ENCODE assay signal across 9 mouse cellular contexts in the genomic region with DNA sequence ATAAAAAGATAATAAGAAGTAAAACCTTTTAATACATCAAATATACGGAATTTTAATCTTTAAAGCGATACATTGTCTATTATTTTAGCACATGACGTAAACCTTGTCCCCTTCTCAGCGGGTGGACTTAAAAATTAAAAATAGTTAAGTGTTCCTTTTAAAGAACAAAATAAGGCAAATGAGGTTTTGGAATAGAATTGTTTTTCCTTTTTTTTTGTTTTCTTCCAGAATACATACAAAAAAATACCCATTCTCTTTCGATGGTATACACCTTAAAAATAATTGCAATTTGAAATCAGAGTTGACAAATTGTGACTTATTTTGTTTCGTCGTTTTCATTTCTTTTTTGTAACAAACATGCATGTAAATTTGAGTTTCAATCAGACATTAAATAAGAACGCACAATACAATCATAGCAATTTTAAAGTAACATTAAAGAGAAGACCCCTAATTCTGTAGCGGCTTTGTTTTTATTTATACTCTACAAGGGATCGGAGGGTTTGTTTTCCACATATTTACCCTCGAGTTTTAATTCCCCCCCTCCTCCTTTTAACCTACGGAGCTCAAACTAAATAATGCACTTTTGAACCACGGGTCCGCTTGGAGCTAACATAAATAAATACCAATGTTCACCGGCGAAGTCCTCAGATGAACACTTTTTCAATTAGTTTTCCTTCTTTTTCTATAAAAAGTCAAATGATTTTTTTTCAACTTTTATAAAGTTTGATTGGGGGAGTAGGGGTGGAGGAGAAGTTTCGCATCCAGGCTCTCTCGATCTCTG. TPM values are rescaled to one million over a fixed set of nuclear protein-coding genes. Genes with fewer than 3 reads are reported as not detected.
DNase-seq lines count a peak whose midpoint lies in the region; ATAC-seq and TF ChIP-seq lines count a peak whose summit lies in the region.
"Had no signal": no experiment of that assay in that cellular context is flagged by ENCODE, and none has a peak within 500 bp of the region (broad histone marks: within the 10 kb centered on the region; RNA-seq: fewer than 3 reads in every experiment).

No protein-coding gene starts in this region.

- no peak for DNase-seq in gastrocnemius, adult 2 months
- DNase-seq in gastrocnemius, postnatal 25 days = no peak
- DNase-seq in 3T3-L1 (ENCODE audit: low read depth, low spot score) = peak; percentile 2
- no peak for DNase-seq in heart, postnatal 0 days (ENCODE audit: low spot score)
- DNase-seq in liver, postnatal 0 days = no peak
- DNase-seq in layer of hippocampus, adult 9-10 months (ENCODE audit: low spot score) = no peak
- no peak for DNase-seq in layer of hippocampus, adult 9-11 months

- intact Hi-C loops in gastrocnemius, adult 2 months (cut with DNase I) = loop anchor here (10.0 kb wide), 1 partner anchor 1421 kb away; no protein-coding TSS in a partner anchor

- no peak overlapping the region for H3K9ac ChIP-seq in heart, postnatal 0 days (replicated peaks; ENCODE audit: low read depth, low read length)
- H3K9ac ChIP-seq in liver, postnatal 0 days (replicated peaks) = no peak overlapping the region

- WGBS in heart, postnatal 0 days = 31% methylated on average over 18 of the region's 18 CpGs
- 16% methylated on average over 18 of the region's 18 CpGs for WGBS in liver, postnatal 0 days (ENCODE audit: insufficient replicate concordance)

- no peaks in the 10 kb centered on the region for H3K9me3 ChIP-seq in heart, postnatal 0 days (replicated peaks; ENCODE audit: control insufficient read depth, low read length)
- no peaks in the 10 kb centered on the region for H3K9me3 ChIP-seq in liver, postnatal 0 days (ENCODE audit: low read length)

- peak overlapping the region; percentile 99 for H3K27ac ChIP-seq in gastrocnemius, adult 2 months
- H3K27ac ChIP-seq in heart, postnatal 0 days (ENCODE audit: low read depth) = no peak overlapping the region
- H3K27ac ChIP-seq in liver, postnatal 0 days (ENCODE audit: low read depth) = no peak overlapping the region

- no peak for ATAC-seq in heart, postnatal 0 days (ENCODE audit: insufficient read depth, low read depth)
- no peak for ATAC-seq in liver, postnatal 0 days
- ATAC-seq in inflammation-experienced regulatory T-cells, adult 6 months = no peak
- ATAC-seq: activated CD4-positive, CD25-positive, alpha-beta regulatory T cell, adult 4 months had no signal

- TF ChIP-seq EP300 in heart, postnatal 0 days (IDR thresholded peaks at IDR 0.05; ENCODE audit: low read depth) = no peak
- no peak for TF ChIP-seq EP300 in liver, postnatal 0 days (IDR thresholded peaks at IDR 0.05; ENCODE audit: low read depth)

- H3K4me1 ChIP-seq in heart, postnatal 0 days (ENCODE audit: control insufficient read depth, insufficient read depth) = peaks cover 12% of the 10 kb centered on the region; the same call in 1 of the 2 replicates
- H3K4me1 ChIP-seq in liver, postnatal 0 days (ENCODE audit: insufficient read depth) = peaks cover 19% of the 10 kb centered on the region

- H3K4me2 ChIP-seq in heart, postnatal 0 days (ENCODE audit: low read depth, low read length) = peak overlapping the region; percentile 86
- H3K4me2 ChIP-seq in liver, postnatal 0 days (ENCODE audit: low read depth, low read length) = peak overlapping the region; percentile 64

- H3K36me3 ChIP-seq in heart, postnatal 0 days (replicated peaks; ENCODE audit: control insufficient read depth, insufficient read depth, low read length) = no peaks in the 10 kb centered on the region
- H3K36me3 ChIP-seq in liver, postnatal 0 days (replicated peaks; ENCODE audit: insufficient read depth, low read length) = no peaks in the 10 kb centered on the region

- peak overlapping the region; percentile 76 for H3K4me3 ChIP-seq in gastrocnemius, adult 2 months
- peak overlapping the region; percentile 72 for H3K4me3 ChIP-seq in heart, postnatal 0 days (ENCODE audit: low read depth, low read length)
- H3K4me3 ChIP-seq in liver, postnatal 0 days (ENCODE audit: low read depth, low read length) = peak overlapping the region; percentile 55; the same call in 1 of the 2 replicates

- TF ChIP-seq CTCF in gastrocnemius, adult 2 months (IDR thresholded peaks at IDR 0.05) = no peak
- no peak for TF ChIP-seq CTCF in heart, postnatal 0 days (IDR thresholded peaks at IDR 0.05; ENCODE audit: low read depth)
- no peak for TF ChIP-seq CTCF in liver, postnatal 0 days (IDR thresholded peaks at IDR 0.05; ENCODE audit: low read depth)

- H3K27me3 ChIP-seq in heart, postnatal 0 days (ENCODE audit: control insufficient read depth, insufficient read depth, low read length) = peaks cover 57% of the 10 kb centered on the region
- H3K27me3 ChIP-seq in liver, postnatal 0 days (ENCODE audit: insufficient read depth, low read length) = peaks cover 81% of the 10 kb centered on the region

RNA-seq across cellular contexts. Expression of a gene that starts 5.3 kb away (rescaled TPM):
- total RNA-seq in gastrocnemius, adult 2 months (2021) = 10 to 100 TPM in 1 of 2 experiments, 1 to 10 TPM in 1; 8.1 to 10.7 TPM
- total RNA-seq in gastrocnemius, postnatal 25 days (2021) = 10 to 100 TPM in 1 of 2 experiments, 1 to 10 TPM in 1; 9.1 to 15.6 TPM
- total RNA-seq in heart, postnatal 0 days (2014; rRNA removed; ENCODE audit: low replicate concordance) = 1.8 and 3.5 TPM in 2 replicates
- polyA plus RNA-seq in heart, postnatal 0 days (2015; fragmentation: Nextera tagmentation; extraction: Ambion mirVana) = 0.61 and 0.84 TPM in 2 replicates
- 0.99 and 1.1 TPM in 2 replicates for polyA plus RNA-seq in liver, postnatal 0 days (2015; fragmentation: Nextera tagmentation; extraction: Ambion mirVana)
- not detected for polyA plus RNA-seq in inflammation-experienced regulatory T-cells, adult 6 months (2017; shearing (Covaris generic))
- polyA plus RNA-seq: activated CD4-positive, CD25-positive, alpha-beta regulatory T cell, adult 4 months had no signal

RNA-seq across cellular contexts. Expression of a gene that starts 35.4 kb away (rescaled TPM):
- total RNA-seq in gastrocnemius, adult 2 months (2021) = 1 to 10 TPM; 2.6 to 2.9 TPM
- 1 to 10 TPM; 1.7 to 3.8 TPM for total RNA-seq in gastrocnemius, postnatal 25 days (2021)
- total RNA-seq in heart, postnatal 0 days (2014; rRNA removed; ENCODE audit: low replicate concordance) = 0.38 TPM in 1 of 2 replicates, not detected in the other
- polyA plus RNA-seq in heart, postnatal 0 days (2015; fragmentation: Nextera tagmentation; extraction: Ambion mirVana) = 0.54 and 0.82 TPM in 2 replicates
- polyA plus RNA-seq in liver, postnatal 0 days (2015; fragmentation: Nextera tagmentation; extraction: Ambion mirVana) = 0.15 and 0.28 TPM in 2 replicates
- not detected for polyA plus RNA-seq in inflammation-experienced regulatory T-cells, adult 6 months (2017; shearing (Covaris generic))
- polyA plus RNA-seq: activated CD4-positive, CD25-positive, alpha-beta regulatory T cell, adult 4 months had no signal
